ENCODE assay signal across 23 mouse cellular contexts in genomic region chr13:114095440-114095839, GRCm38 (mm10).
DNase-seq lines count a peak whose midpoint lies in the region; ATAC-seq and TF ChIP-seq lines count a peak whose summit lies in the region.
"Had no signal": no experiment of that assay in that cellular context is flagged by ENCODE, and none has a peak within 500 bp of the region (broad histone marks: within the 10 kb centered on the region; RNA-seq: fewer than 3 reads in every experiment).

No protein-coding gene starts in this region.

- in situ Hi-C loops in ES-E14 (cut with MboI; ENCODE audit: low sequenced_read_pairs in 2 of 2, unreplicated experiment in 2 of 2) = no loop called here

- H3K4me3 ChIP-seq in heart, embryonic 12.5 days = no peak overlapping the region
- no peak overlapping the region for H3K4me3 ChIP-seq in ES-E14 (ENCODE audit: insufficient read depth in 1 of 2, low read depth in 1 of 2, low read length in 2 of 2, poor library complexity in 1 of 2, severe bottlenecking in 1 of 2)
- no peak overlapping the region for H3K4me3 ChIP-seq in brown adipose tissue, adult 24 weeks (ENCODE audit: insufficient read depth, low read depth, low read length)
- no peak overlapping the region for H3K4me3 ChIP-seq in intestine, embryonic 16.5 days (ENCODE audit: low read length)
- H3K4me3 ChIP-seq: embryonic facial prominence, embryonic 13.5 days; embryonic facial prominence, embryonic 15.5 days; erythroblast, embryonic 14.5 days; forebrain, embryonic 10.5 days; forebrain, embryonic 12.5 days had no signal

- H3K36me3 ChIP-seq in heart, embryonic 12.5 days = no peaks in the 10 kb centered on the region
- no peaks in the 10 kb centered on the region for H3K36me3 ChIP-seq in ES-E14 (ENCODE audit: control insufficient read depth, insufficient read depth, low read length, poor library complexity, severe bottlenecking)
- no peaks in the 10 kb centered on the region for H3K36me3 ChIP-seq in intestine, embryonic 16.5 days (ENCODE audit: control insufficient read depth, insufficient read depth, low read length)
- H3K36me3 ChIP-seq: embryonic facial prominence, embryonic 13.5 days; embryonic facial prominence, embryonic 15.5 days; forebrain, embryonic 10.5 days; forebrain, embryonic 12.5 days had no signal

- H3K9me3 ChIP-seq in heart, embryonic 12.5 days (replicated peaks) = no peaks in the 10 kb centered on the region
- H3K9me3 ChIP-seq in ES-E14 (ENCODE audit: control insufficient read depth, insufficient read depth, low read depth, low read length) = no peaks in the 10 kb centered on the region
- no peaks in the 10 kb centered on the region for H3K9me3 ChIP-seq in intestine, embryonic 16.5 days (ENCODE audit: control insufficient read depth, low read length)
- H3K9me3 ChIP-seq: embryonic facial prominence, embryonic 13.5 days; embryonic facial prominence, embryonic 15.5 days; forebrain, embryonic 10.5 days; forebrain, embryonic 12.5 days had no signal

- H3K4me1 ChIP-seq in heart, embryonic 12.5 days (replicated peaks) = no peaks in the 10 kb centered on the region
- no peaks in the 10 kb centered on the region for H3K4me1 ChIP-seq in ES-E14 (ENCODE audit: control insufficient read depth in 2 of 2, insufficient read depth in 2 of 2, low read length in 2 of 2, poor library complexity in 1 of 2)
- H3K4me1 ChIP-seq in brown adipose tissue, adult 24 weeks (ENCODE audit: control insufficient read depth, insufficient read depth, insufficient read length, low read length) = peaks cover 9% of the 10 kb centered on the region
- H3K4me1 ChIP-seq in intestine, embryonic 16.5 days (ENCODE audit: control insufficient read depth, insufficient read depth, low read length) = no peaks in the 10 kb centered on the region
- H3K4me1 ChIP-seq: embryonic facial prominence, embryonic 15.5 days; forebrain, embryonic 12.5 days had no signal

- 85% methylated on average over 4 of the region's 4 CpGs for WGBS in heart, embryonic 12.5 days
- WGBS in intestine, embryonic 16.5 days = 92% methylated on average over 4 of the region's 4 CpGs

- H3K4me2 ChIP-seq in heart, embryonic 12.5 days = no peak overlapping the region
- no peak overlapping the region for H3K4me2 ChIP-seq in intestine, embryonic 16.5 days (ENCODE audit: low read depth, low read length)
- H3K4me2 ChIP-seq: embryonic facial prominence, embryonic 13.5 days; embryonic facial prominence, embryonic 15.5 days; forebrain, embryonic 12.5 days had no signal

- no peak for ATAC-seq in heart, embryonic 12.5 days (ENCODE audit: insufficient number of reproducible peaks, low FRiP score)
- no peak for ATAC-seq in intestine, embryonic 16.5 days
- ATAC-seq: activated CD4-positive, CD25-positive, alpha-beta regulatory T cell, adult 4 months; forebrain, embryonic 14.5 days; Patski had no signal

- no peak overlapping the region for H3K9ac ChIP-seq in heart, embryonic 12.5 days
- H3K9ac ChIP-seq in ES-E14 (ENCODE audit: insufficient read depth, low read depth, low read length, poor library complexity, severe bottlenecking) = no peak overlapping the region
- no peak overlapping the region for H3K9ac ChIP-seq in intestine, embryonic 16.5 days (ENCODE audit: low read depth, low read length)
- H3K9ac ChIP-seq: embryonic facial prominence, embryonic 13.5 days; embryonic facial prominence, embryonic 15.5 days; forebrain, embryonic 12.5 days had no signal

- no peaks in the 10 kb centered on the region for H3K27me3 ChIP-seq in heart, embryonic 12.5 days (replicated peaks)
- H3K27me3 ChIP-seq in intestine, embryonic 16.5 days (replicated peaks; ENCODE audit: control insufficient read depth, insufficient read depth, low read length) = no peaks in the 10 kb centered on the region
- H3K27me3 ChIP-seq: embryonic facial prominence, embryonic 13.5 days; embryonic facial prominence, embryonic 15.5 days; forebrain, embryonic 12.5 days; Patski had no signal

- no peak overlapping the region for H3K27ac ChIP-seq in heart, embryonic 12.5 days (ENCODE audit: poor library complexity, severe bottlenecking)
- H3K27ac ChIP-seq in ES-E14 (ENCODE audit: insufficient read depth, low read depth, low read length, poor library complexity, severe bottlenecking) = no peak overlapping the region
- peak overlapping the region; percentile 21; the same call in 1 of the 2 replicates for H3K27ac ChIP-seq in brown adipose tissue, adult 24 weeks (replicated peaks; ENCODE audit: low read depth, low read length)
- no peak overlapping the region for H3K27ac ChIP-seq in intestine, embryonic 16.5 days (ENCODE audit: low read length)
- H3K27ac ChIP-seq: embryonic facial prominence, embryonic 13.5 days; embryonic facial prominence, embryonic 15.5 days; forebrain, embryonic 10.5 days; forebrain, embryonic 12.5 days had no signal

- peak; percentile 72 for DNase-seq in heart, adult 11 months
- DNase-seq in ES-E14 (ENCODE audit: low read depth, low spot score) = no peak
- DNase-seq in embryo, embryonic 10.5 days (ENCODE audit: low spot score) = no peak
- DNase-seq: adrenal gland, adult 8-10 months; adrenal gland, postnatal 14 days; adrenal gland, postnatal 36 days; cerebellum, adult 11 months; cerebellum, adult 18-20 months; cerebellum, adult 8-10 months; cerebellum, adult 9-11 months; cerebellum, postnatal 14 days; embryo, embryonic 11 days had no signal

TF ChIP-seq in ES-E14, 5 proteins besides CTCF, POLR2A, EP300 and RAD21:
- TF ChIP-seq CHD2 (IDR thresholded peaks at IDR 0.05; ENCODE audit: low read depth, low read length) (no peak), MAFK (IDR thresholded peaks at IDR 0.05; ENCODE audit: insufficient read depth, low read depth, low read length) (peak; percentile 95), ZC3H11A (IDR thresholded peaks at IDR 0.05; ENCODE audit: borderline replicate concordance, low read depth, low read length) (no peak), ZNF384 (IDR thresholded peaks at IDR 0.05; ENCODE audit: low read depth, low read length) (no peak), HCFC1 (IDR thresholded peaks at IDR 0.05; ENCODE audit: borderline replicate concordance, insufficient read depth, low read length) (no peak)
